29 mouse cellular contexts compared by ENCODE assay signal in the genomic region with DNA sequence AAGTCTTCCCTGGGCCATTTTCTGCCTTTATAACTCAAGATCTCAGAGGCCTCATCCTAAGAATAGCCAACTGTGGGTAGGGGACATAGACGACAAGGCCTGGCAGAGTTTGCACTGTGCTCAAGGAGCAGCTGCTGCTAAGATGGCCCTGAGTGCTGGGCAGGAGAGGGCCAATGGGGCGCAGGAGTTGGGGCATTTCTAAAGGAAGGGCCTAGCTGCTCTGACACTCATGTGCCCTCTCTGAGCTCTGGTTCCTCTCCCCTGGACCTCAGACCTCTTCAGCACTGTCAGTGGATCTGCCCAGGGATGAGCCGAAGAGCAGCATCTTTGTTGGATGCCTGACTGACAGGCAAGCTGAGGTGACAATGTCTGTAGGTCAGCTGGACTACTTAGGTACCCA.
"Had no signal": no experiment of that assay in that cellular context is flagged by ENCODE, and none has a peak within 500 bp of the region (broad histone marks: within the 10 kb centered on the region; RNA-seq: fewer than 3 reads in every experiment).

No protein-coding gene starts in this region.

- H3K36me3 ChIP-seq: limb, embryonic 10.5 days; limb, embryonic 12.5 days; limb, embryonic 13.5 days; limb, embryonic 15.5 days; liver, embryonic 12.5 days; liver, embryonic 13.5 days; liver, embryonic 15.5 days; lung, embryonic 15.5 days; midbrain, embryonic 10.5 days; midbrain, embryonic 12.5 days; midbrain, embryonic 15.5 days; neural tube, embryonic 12.5 days had no signal

- H3K4me3 ChIP-seq: limb, embryonic 10.5 days; limb, embryonic 12.5 days; limb, embryonic 13.5 days; limb, embryonic 15.5 days; liver, embryonic 12.5 days; liver, embryonic 13.5 days; liver, embryonic 15.5 days; lung, embryonic 15.5 days; megakaryocyte, embryonic 14.5 days; midbrain, embryonic 10.5 days; midbrain, embryonic 12.5 days; midbrain, embryonic 15.5 days; myocyte; neural tube, embryonic 12.5 days had no signal

- H3K27ac ChIP-seq: limb, embryonic 10.5 days; limb, embryonic 12.5 days; limb, embryonic 13.5 days; limb, embryonic 15.5 days; liver, embryonic 12.5 days; liver, embryonic 13.5 days; liver, embryonic 14.5 days; liver, embryonic 15.5 days; lung, embryonic 15.5 days; macrophage; midbrain, embryonic 10.5 days; midbrain, embryonic 12.5 days; midbrain, embryonic 15.5 days; neural tube, embryonic 12.5 days had no signal

- H3K4me2 ChIP-seq: limb, embryonic 12.5 days; limb, embryonic 13.5 days; limb, embryonic 15.5 days; liver, embryonic 11.5 days; liver, embryonic 12.5 days; liver, embryonic 13.5 days; liver, embryonic 15.5 days; lung, embryonic 14.5 days; lung, embryonic 15.5 days; midbrain, embryonic 12.5 days; midbrain, embryonic 15.5 days; neural tube, embryonic 12.5 days had no signal

- ATAC-seq: liver, embryonic 12.5 days; liver, postnatal 0 days; lung, postnatal 0 days; midbrain, embryonic 15.5 days; midbrain, embryonic 16.5 days had no signal

- DNase-seq: left cerebral cortex, postnatal 4 days; liver; liver, embryonic 13.5 days; liver, postnatal 0 days; lung, adult 18-20 months; lung, adult 2 months; lung, embryonic 14.5 days; lung, postnatal 10 days; lung, postnatal 14 days; lung, postnatal 36 days; midbrain, embryonic 14.5 days had no signal

- H3K27me3 ChIP-seq: limb, embryonic 12.5 days; limb, embryonic 13.5 days; limb, embryonic 15.5 days; liver, embryonic 12.5 days; liver, embryonic 13.5 days; liver, embryonic 15.5 days; lung, embryonic 15.5 days; midbrain, embryonic 12.5 days; midbrain, embryonic 15.5 days; neural tube, embryonic 12.5 days had no signal

- H3K4me1 ChIP-seq: limb, embryonic 10.5 days; limb, embryonic 12.5 days; limb, embryonic 13.5 days; limb, embryonic 15.5 days; liver, embryonic 13.5 days; liver, embryonic 15.5 days; lung, embryonic 15.5 days; midbrain, embryonic 12.5 days; midbrain, embryonic 15.5 days; neural tube, embryonic 12.5 days had no signal

- H3K9ac ChIP-seq: limb, embryonic 12.5 days; limb, embryonic 13.5 days; limb, embryonic 15.5 days; liver, embryonic 12.5 days; liver, embryonic 13.5 days; liver, embryonic 14.5 days; liver, embryonic 15.5 days; liver, postnatal 0 days; lung, embryonic 14.5 days; lung, embryonic 15.5 days; midbrain, embryonic 12.5 days; midbrain, embryonic 15.5 days; neural tube, embryonic 12.5 days had no signal

- H3K9me3 ChIP-seq: limb, embryonic 10.5 days; limb, embryonic 12.5 days; limb, embryonic 13.5 days; limb, embryonic 15.5 days; liver, embryonic 12.5 days; liver, embryonic 13.5 days; liver, embryonic 15.5 days; lung, embryonic 15.5 days; megakaryocyte, embryonic 14.5 days; midbrain, embryonic 10.5 days; midbrain, embryonic 12.5 days; midbrain, embryonic 15.5 days; neural tube, embryonic 12.5 days had no signal
